Mouse (Mus musculus) ES-Bruce4 (cell line): ENCODE measurements around the gene Zbtb9.

Experiments
- CTCF ChIP-seq: IDR thresholded peaks from one replicate; pipeline ENCODE4 v1.8.1; 2011; ENCODE audit warnings: low read depth, low read length
- EP300 ChIP-seq: IDR thresholded peaks from 2 replicates; pipeline ENCODE4 v1.6.1; 2011; ENCODE audit warnings: low read depth, low read length; ENCODE audit not compliant: insufficient read depth

DNA sequence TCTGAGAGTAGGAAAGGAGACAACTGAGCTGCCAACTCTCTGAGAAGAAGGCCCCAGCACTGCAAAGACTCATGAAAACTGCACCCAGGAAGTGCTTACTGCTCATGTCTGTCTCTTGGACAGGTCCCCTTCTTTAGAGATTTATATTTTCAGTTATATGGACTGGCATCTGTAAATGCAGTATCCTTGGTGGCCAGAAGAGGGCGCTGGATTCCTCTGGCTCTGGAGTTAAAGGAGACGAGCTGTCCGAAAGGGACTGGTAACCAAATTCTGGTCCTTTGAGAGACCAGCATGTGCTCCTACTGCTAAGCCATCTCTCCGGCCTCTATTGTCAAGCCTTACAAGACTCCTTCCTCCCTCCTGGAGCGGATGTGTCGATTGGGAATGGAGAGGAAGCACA is 28.9 kb downstream of the Zbtb9 start:
- peak; percentile 72 for TF ChIP-seq CTCF
- TF ChIP-seq EP300: no peak
